Mouse (Mus musculus): ENCODE measurements around the gene Olfml1. TPM values are rescaled to one million over a fixed set of nuclear protein-coding genes. Genes with fewer than 3 reads are reported as not detected.

Gene Olfml1
- polyA plus RNA-seq, 1 experiment from 2014 or later: 15.2 TPM

DNA sequence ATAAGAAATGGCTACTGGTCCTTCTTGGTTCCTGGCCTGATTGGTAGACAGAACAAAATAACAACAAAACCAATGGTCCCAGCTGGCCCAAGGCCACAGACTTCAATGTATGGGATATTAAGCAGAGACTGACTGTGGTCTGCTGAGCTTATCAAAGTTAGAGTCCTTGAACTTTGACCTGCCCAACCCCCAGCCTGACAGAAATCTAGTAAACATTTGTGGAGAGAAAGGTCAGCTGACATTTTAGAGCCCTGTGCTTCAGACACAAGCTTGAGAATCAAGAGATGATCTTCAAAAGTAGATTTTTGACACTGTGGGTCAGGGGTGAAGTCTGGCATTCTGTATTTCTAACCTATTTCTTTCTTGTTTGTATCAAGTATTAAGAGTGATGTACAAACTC, 29.5 kb downstream of the Olfml1 start:
- no peak for ATAC-seq
- H3K9ac ChIP-seq: no peak overlapping the region
- no peak overlapping the region for H3K27ac ChIP-seq
- no peak overlapping the region for H3K4me3 ChIP-seq (replicated peaks)
- H3K4me2 ChIP-seq (replicated peaks): no peak overlapping the region
- no peaks in the 10 kb centered on the region for H3K27me3 ChIP-seq (replicated peaks)
- no peaks in the 10 kb centered on the region for H3K36me3 ChIP-seq
- H3K4me1 ChIP-seq (replicated peaks): 0 out of 2 replicates have a peak, but pooled peaks cover 6% of the 10 kb centered on the region
- H3K9me3 ChIP-seq: no peaks in the 10 kb centered on the region

- no peak overlapping the region for H3K9ac ChIP-seq
- H3K27me3 ChIP-seq (replicated peaks): no peaks in the 10 kb centered on the region
- no peaks in the 10 kb centered on the region for H3K9me3 ChIP-seq
- no peak overlapping the region for H3K4me3 ChIP-seq (replicated peaks)
- H3K4me1 ChIP-seq (replicated peaks): 0 out of 2 replicates have a peak, but pooled peaks cover 6% of the 10 kb centered on the region
- no peaks in the 10 kb centered on the region for H3K36me3 ChIP-seq
- 75% methylated on average over 3 of the region's 3 CpGs for WGBS
- H3K4me2 ChIP-seq (replicated peaks): no peak overlapping the region
- H3K27ac ChIP-seq: no peak overlapping the region
- ATAC-seq: no peak
Observed at GRCm38 (mm10) chr7:107597956-107598355, 30.7 kb downstream of the Olfml1 start.

GRCm38 (mm10) chr7:107600651-107601050, 33.4 kb downstream of the Olfml1 start:
- Histone ChIP-seq H3K27me3 (replicated peaks) (no peaks in the 10 kb centered on the region), H3K4me3 (replicated peaks) (no peak overlapping the region), H3K9ac (no peak overlapping the region), H3K9me3 (no peaks in the 10 kb centered on the region), H3K27ac (no peak overlapping the region), H3K36me3 (no peaks in the 10 kb centered on the region), H3K4me1 (replicated peaks) (no peaks in the 10 kb centered on the region), H3K4me2 (replicated peaks) (no peak overlapping the region)
- ATAC-seq: no peak
- 64% methylated on average over 5 of the region's 5 CpGs for WGBS

- H3K27me3 ChIP-seq (replicated peaks): no peaks in the 10 kb centered on the region
- ATAC-seq: no peak
- no peaks in the 10 kb centered on the region for H3K36me3 ChIP-seq
- H3K4me2 ChIP-seq (replicated peaks): no peak overlapping the region
- WGBS: 86% methylated on average over 4 of the region's 4 CpGs
- no peak overlapping the region for H3K4me3 ChIP-seq (replicated peaks)
- no peak overlapping the region for H3K9ac ChIP-seq
- H3K27ac ChIP-seq: no peak overlapping the region
- no peaks in the 10 kb centered on the region for H3K4me1 ChIP-seq (replicated peaks)
- H3K9me3 ChIP-seq: no peaks in the 10 kb centered on the region
Observed at GRCm38 (mm10) chr7:107602505-107602904, 35.3 kb downstream of the Olfml1 start.

DNA sequence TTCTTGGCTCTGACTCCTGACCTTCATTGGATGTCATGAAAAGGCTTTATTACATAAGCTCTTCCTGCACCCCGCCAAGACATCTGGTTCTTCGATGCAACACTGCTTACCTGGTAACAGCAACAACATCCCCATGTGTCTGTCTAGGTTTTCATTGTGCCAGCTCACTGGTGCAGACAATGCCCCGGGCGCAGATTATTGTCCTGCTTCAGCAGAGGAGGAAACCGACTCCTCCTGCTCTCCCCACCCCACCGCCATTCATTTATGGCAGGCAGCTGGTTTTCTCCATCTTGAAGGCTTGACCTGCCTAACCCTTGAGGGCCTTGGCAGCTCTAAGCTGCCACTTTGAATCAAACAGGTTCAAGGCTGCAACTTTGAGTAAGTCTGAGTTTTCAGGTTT, 35.7 kb downstream of the Olfml1 start:
- H3K27me3 ChIP-seq (replicated peaks): no peaks in the 10 kb centered on the region
- H3K4me3 ChIP-seq (replicated peaks): no peak overlapping the region
- no peaks in the 10 kb centered on the region for H3K36me3 ChIP-seq
- ATAC-seq: no peak
- H3K9me3 ChIP-seq: no peaks in the 10 kb centered on the region
- H3K9ac ChIP-seq: no peak overlapping the region
- H3K4me1 ChIP-seq (replicated peaks): no peaks in the 10 kb centered on the region
- H3K27ac ChIP-seq: no peak overlapping the region
- H3K4me2 ChIP-seq (replicated peaks): no peak overlapping the region
- 77% methylated on average over 6 of the region's 6 CpGs for whole genome bisulfite sequencing

- Histone ChIP-seq H3K36me3 (no peaks in the 10 kb centered on the region), H3K4me1 (replicated peaks) (no peaks in the 10 kb centered on the region), H3K4me3 (replicated peaks) (no peak overlapping the region), H3K9me3 (no peaks in the 10 kb centered on the region), H3K4me2 (replicated peaks) (no peak overlapping the region), H3K27me3 (replicated peaks) (no peaks in the 10 kb centered on the region), H3K9ac (no peak overlapping the region), H3K27ac (no peak overlapping the region)
- 84% methylated on average over 1 of the region's 1 CpGs for WGBS
- ATAC-seq: no peak
Observed at GRCm38 (mm10) chr7:107607766-107608165, 40.5 kb downstream of the Olfml1 start.

DNA sequence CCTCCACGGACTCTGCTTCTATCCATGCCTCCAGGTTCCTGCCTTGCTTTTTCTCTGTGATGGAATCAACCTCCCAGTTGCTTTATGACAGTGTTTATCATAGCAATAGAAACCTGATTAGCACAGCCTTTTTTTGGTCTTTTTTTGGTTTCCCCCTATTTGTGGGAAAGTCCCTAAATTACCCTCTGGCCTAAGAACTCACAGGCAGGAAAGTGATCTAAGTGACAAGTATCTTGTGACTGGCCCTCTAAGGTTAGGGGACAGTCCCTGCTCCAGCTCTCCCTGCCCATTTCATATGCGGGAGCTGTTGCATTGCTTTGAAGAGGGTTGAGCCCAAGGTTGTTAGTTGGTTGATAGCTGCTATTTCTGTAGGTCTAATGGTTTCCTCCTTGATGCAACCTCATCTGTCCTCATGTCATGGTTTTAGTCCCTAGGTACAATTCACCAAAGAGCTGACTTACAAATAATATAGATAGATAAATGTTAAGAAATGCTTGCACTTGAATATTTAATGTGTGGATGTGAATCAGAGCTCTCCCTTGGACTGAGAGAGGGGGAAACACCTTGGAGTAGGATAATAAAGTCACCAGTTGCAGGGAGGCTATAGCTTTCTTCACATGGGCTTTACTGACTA, 42.5 kb downstream of the Olfml1 start:
- Histone ChIP-seq H3K4me3 (replicated peaks) (no peak overlapping the region), H3K4me2 (replicated peaks) (no peak overlapping the region), H3K27ac (no peak overlapping the region), H3K27me3 (replicated peaks) (no peaks in the 10 kb centered on the region), H3K9ac (no peak overlapping the region), H3K9me3 (no peaks in the 10 kb centered on the region), H3K36me3 (no peaks in the 10 kb centered on the region), H3K4me1 (replicated peaks) (no peaks in the 10 kb centered on the region)
- ATAC-seq: no peak
- WGBS: 93% methylated on average over 2 of the region's 2 CpGs

- H3K9ac ChIP-seq: no peak overlapping the region
- no peak overlapping the region for H3K27ac ChIP-seq
- H3K36me3 ChIP-seq: no peaks in the 10 kb centered on the region
- H3K4me1 ChIP-seq (replicated peaks): no peaks in the 10 kb centered on the region
- no peaks in the 10 kb centered on the region for H3K9me3 ChIP-seq
- no peak for ATAC-seq
- no peaks in the 10 kb centered on the region for H3K27me3 ChIP-seq (replicated peaks)
- no peak overlapping the region for H3K4me2 ChIP-seq (replicated peaks)
- no peak overlapping the region for H3K4me3 ChIP-seq (replicated peaks)
- 89% methylated on average over 5 of the region's 5 CpGs for WGBS
Observed at GRCm38 (mm10) chr7:107610880-107611279, 43.6 kb downstream of the Olfml1 start.

DNA sequence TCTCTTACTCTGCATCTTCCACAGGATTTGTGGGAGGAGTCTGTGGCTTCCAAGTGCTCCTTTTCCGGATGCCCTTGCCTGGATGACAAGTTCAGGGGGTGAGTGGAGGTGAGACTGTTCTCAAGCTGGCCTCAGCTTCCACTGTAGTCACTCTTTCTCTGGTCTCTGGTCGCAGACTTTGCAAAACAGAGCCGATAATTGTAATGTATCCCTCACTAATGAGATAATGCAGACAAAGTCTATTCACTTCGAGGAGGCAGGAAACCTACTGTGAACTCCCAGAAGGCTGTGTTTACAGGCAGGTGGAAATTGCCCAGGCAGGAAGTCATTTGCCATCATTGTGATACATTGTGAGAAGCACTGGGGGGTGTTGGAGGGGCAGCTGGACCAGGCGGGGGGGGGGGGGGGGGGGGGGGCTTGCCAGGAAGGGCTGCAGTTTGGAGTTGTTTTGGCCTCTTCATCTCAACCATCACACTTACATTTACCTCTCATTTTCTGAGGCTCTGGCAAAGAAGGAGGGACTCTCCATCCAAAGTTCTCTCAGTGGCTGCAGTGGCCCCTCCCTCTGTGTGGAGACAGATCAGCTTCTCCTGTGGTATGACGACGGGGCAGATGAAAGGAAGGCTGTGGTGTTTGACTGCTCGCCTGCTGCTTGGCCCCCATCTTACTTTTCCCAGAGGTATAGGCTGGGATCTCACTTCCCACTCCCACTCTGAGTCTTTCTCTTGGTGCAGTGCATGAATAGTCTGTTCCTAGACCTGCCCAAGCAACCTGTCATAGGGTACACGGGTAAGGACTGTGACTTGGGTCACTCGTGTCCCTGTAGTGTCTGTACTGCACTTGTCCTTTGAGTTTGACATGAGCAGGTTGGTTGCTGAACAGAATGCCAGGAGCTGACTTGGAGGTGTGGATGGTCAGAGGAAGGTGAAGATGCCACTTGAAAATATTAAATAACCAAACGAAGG, 51.1 kb downstream of the Olfml1 start:
- Histone ChIP-seq H3K9me3 (no peaks in the 10 kb centered on the region), H3K27me3 (replicated peaks) (no peaks in the 10 kb centered on the region), H3K36me3 (no peaks in the 10 kb centered on the region), H3K27ac (no peak overlapping the region), H3K4me1 (replicated peaks) (no peaks in the 10 kb centered on the region), H3K4me3 (replicated peaks) (no peak overlapping the region), H3K4me2 (replicated peaks) (no peak overlapping the region), H3K9ac (no peak overlapping the region)
- 31% methylated on average over 10 of the region's 11 CpGs for WGBS
- ATAC-seq: 0 out of 2 replicates have a peak, but pooled peaks have one; percentile 31

DNA sequence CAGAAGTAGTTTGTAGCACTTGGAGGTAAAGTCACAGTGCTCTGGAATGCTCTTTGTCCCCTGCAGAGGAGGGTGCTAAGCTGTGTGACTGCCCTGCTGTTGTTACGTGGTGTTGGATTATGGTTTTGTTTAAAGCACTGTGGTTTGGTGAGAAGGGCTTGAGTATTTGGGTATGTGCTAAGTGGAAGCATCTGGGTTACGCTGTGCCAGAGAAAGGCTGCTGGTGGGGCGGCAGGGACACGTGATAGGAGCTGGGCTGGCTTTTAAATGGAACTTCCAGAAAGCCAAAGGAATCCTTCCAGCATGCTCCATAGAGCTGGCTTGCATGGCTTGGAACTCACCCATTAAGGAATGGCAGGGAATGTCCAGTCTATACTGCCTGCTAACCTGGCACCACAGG, 52.0 kb downstream of the Olfml1 start:
- Histone ChIP-seq H3K27ac (no peak overlapping the region), H3K4me1 (replicated peaks) (no peaks in the 10 kb centered on the region), H3K36me3 (no peaks in the 10 kb centered on the region), H3K4me3 (replicated peaks) (no peak overlapping the region), H3K27me3 (replicated peaks) (no peaks in the 10 kb centered on the region), H3K9me3 (no peaks in the 10 kb centered on the region), H3K9ac (no peak overlapping the region), H3K4me2 (replicated peaks) (no peak overlapping the region)
- no peak for ATAC-seq
- WGBS: 69% methylated on average over 4 of the region's 4 CpGs

- no peak overlapping the region for H3K27ac ChIP-seq
- 79% methylated on average over 3 of the region's 3 CpGs for WGBS
Observed at GRCm38 (mm10) chr7:107620137-107620536, 52.9 kb downstream of the Olfml1 start.

DNA sequence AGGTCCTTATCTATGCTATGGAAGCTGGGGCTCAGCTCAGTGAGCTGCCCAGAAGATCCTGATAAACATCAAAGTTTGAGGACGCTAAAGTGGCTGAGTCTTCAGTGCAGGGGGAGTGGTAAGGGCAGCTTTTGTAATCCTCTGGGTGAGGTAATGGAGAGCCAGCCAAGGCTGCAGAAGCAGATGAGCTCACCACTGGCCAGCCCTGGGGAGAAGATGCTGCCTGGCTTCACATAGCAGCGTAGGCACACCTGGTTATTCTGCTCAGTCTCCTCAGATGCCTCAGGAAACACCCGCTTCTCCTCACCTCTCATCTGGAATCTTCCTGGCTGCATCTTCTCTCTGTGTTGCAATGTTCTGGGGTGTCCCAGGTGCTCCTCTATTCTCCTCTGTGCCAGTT, 57.2 kb downstream of the Olfml1 start:
- Histone ChIP-seq H3K27ac (no peak overlapping the region), H3K9me3 (no peaks in the 10 kb centered on the region), H3K9ac (no peak overlapping the region), H3K4me3 (replicated peaks) (no peak overlapping the region), H3K27me3 (replicated peaks) (no peaks in the 10 kb centered on the region), H3K4me1 (replicated peaks) (no peaks in the 10 kb centered on the region), H3K36me3 (no peaks in the 10 kb centered on the region), H3K4me2 (replicated peaks) (no peak overlapping the region)
- WGBS: 55% methylated on average over 3 of the region's 3 CpGs
- ATAC-seq: no peak

More at GRCm38 (mm10) chr7:107620137-107620536, 52.9 kb downstream of the Olfml1 start:
- Histone ChIP-seq H3K4me2 (replicated peaks) (no peak overlapping the region), H3K4me1 (replicated peaks) (no peaks in the 10 kb centered on the region), H3K9me3 (no peaks in the 10 kb centered on the region), H3K9ac (no peak overlapping the region), H3K4me3 (replicated peaks) (no peak overlapping the region), H3K27me3 (replicated peaks) (no peaks in the 10 kb centered on the region), H3K36me3 (no peaks in the 10 kb centered on the region)
- no peak for ATAC-seq

All from intestine, embryonic 15.5 days (tissue).